Mouse (Mus musculus) G1E (cell line): ENCODE measurements at regions not wholly inside any gene's neighbourhood (a gene's known extent, or its start where the extent isn't known, plus 50 kb on each side); places are given as distances from the start of the nearest gene placed in this dataset.

Source experiments
- CTCF ChIP-seq: IDR thresholded peaks from 2 replicates; pipeline ENCODE4 v1.5.1; 2012; ENCODE audit warnings: low read depth, low read length, inconsistent platforms, mixed read lengths
- GATA1 ChIP-seq: IDR thresholded peaks from 2 replicates; pipeline ENCODE4 v1.6.1; 2012; ENCODE audit warnings: borderline replicate concordance, low read length, inconsistent platforms, mixed read lengths
- TAL1 ChIP-seq: conservative IDR thresholded peaks from 2 replicates; pipeline ENCODE4 v1.6.1; 2012; ENCODE audit warnings: low read depth, low read length, inconsistent platforms, mixed read lengths

DNA sequence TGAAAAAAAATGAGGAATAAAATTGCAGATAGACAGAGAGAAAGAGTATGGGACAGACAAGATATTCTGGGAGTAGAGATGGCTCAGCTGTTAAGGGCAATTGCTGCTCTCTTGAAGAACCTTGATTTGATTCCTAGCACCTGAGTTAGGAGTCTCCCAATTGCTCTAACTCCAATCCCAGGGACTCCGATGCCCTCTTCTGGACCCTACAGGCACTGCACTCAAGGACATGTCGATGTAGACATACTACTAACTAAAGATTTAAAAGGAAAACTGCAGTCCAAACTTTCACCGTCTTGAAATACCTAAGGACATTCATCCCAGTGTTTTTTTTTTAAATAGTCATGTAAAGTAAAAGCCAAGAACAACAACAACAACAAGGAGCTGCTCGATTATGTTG lies 189.0 kb downstream of the Cyp26b1 start:
- 0 out of 2 replicates have a peak, but pooled peaks have one; percentile 17 for TF ChIP-seq CTCF
- TF ChIP-seq GATA1 = no peak
- TF ChIP-seq TAL1 = no peak
